Mouse (Mus musculus): Measurements from ENCODE around the gene Prss50. TPM values are rescaled to one million over a fixed set of nuclear protein-coding genes. Genes with fewer than 3 reads are reported as not detected.
A peak's percentile ranks its signal among the peaks of the same experiment; 100 is the strongest.

The Prss50 gene
- polyA plus RNA-seq, 1 experiment from 2014 or later: 0.33 TPM

DNA sequence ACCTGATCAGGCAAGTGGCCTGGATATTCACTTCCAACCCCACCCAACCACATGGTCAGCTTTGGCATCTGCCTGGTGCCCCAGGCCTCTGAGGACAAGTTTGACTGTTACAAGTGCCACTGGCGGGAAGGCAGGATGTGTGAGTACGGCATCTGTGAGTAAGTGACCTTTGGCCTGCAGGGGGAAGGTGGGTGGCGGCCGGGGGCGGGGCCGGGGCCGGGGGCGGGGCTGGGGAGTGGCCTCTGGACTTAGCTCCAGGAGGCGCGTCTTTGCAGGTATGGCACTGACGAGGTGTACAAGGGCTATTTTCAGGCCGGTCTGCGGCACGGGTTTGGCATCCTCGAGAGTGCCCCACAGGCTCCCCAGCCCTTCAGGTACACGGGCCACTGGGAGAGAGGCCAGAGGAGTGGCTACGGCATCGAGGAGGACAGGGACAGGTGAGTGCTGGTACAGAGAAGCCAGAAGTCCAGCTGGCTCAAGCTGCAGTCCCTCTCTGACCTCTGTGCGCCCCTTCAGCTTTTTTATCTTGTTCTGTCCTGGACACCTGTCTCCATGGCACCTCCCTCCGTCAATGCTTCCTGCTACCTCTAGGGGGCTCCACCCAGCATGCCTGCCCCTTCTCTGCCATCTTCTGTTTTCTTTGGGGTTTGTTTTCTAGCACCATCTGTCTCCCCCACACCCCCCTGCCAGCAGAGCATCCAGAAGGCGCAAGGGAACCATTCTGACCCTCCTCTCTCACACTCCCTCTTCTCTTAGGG lies 32.4 kb downstream of the Prss50 start:
- peak; percentile 34 for ATAC-seq (replicated peaks; ENCODE audit: low FRiP score, low read depth)
- peak; percentile 27 for DNase-seq (ENCODE audit: low spot score)
- peak; percentile 51 for TF ChIP-seq CTCF (IDR thresholded peaks at IDR 0.05; ENCODE audit: low read depth)
- H3K4me1 ChIP-seq (replicated peaks; ENCODE audit: insufficient read depth, low read length): no peaks in the 10 kb centered on the region; the same call in 1 of the 2 replicates
- WGBS: 15% methylated on average over 21 of the region's 21 CpGs
- no peaks in the 10 kb centered on the region for H3K27me3 ChIP-seq (ENCODE audit: insufficient read depth, low read length)
- H3K9me3 ChIP-seq (replicated peaks; ENCODE audit: low read length): no peaks in the 10 kb centered on the region
- H3K4me2 ChIP-seq (ENCODE audit: low read length): peak overlapping the region; percentile 27
- no peaks in the 10 kb centered on the region for H3K36me3 ChIP-seq (ENCODE audit: insufficient read depth, low read length)
- no peak overlapping the region for H3K4me3 ChIP-seq (replicated peaks; ENCODE audit: low read depth, low read length)
- H3K9ac ChIP-seq (ENCODE audit: low read depth, low read length): no peak overlapping the region
- H3K27ac ChIP-seq: no peak overlapping the region

DNA sequence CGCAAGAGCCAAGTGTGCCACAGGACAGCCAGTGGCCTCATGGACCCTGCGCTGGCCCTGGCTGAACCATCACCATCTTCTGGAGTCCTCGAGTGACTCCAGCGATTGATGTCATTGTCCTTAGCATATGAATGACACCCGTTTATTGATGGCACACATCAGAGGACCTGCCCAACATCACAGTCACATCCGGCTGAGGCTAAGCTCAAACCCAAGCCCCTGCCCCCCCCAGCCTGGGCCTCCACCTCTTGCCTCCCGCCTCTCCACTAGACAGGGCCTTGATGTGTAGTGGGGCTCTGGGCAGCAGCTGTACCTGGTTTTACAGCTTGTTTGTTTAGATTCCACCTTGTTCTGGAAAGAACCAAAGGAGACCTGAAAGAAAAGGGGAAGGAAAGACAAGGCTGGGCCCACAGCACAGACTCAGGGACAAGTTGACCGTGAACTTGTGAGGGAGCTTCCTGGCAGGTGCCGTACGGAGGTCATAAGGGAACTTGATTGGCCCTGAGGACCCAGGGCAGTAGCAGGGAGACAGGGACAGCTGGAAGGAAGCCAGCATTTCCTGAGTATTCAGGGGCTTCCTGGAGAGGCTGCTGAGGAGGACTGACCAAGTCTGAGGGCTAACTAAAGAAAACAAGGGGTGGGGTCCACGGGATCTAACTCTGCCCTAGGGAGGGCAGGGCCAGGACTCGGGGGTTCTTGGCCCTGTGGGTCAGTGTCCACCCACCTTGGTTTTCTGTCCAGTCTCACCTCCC lies 33.5 kb downstream of the Prss50 start:
- Histone ChIP-seq H3K36me3 (ENCODE audit: insufficient read depth, low read length) (no peaks in the 10 kb centered on the region), H3K9ac (ENCODE audit: low read depth, low read length) (no peak overlapping the region), H3K4me3 (replicated peaks; ENCODE audit: low read depth, low read length) (no peak overlapping the region), H3K27me3 (ENCODE audit: insufficient read depth, low read length) (no peaks in the 10 kb centered on the region), H3K4me2 (ENCODE audit: low read length) (no peak overlapping the region), H3K4me1 (replicated peaks; ENCODE audit: insufficient read depth, low read length) (peaks cover 2% of the 10 kb centered on the region), H3K9me3 (replicated peaks; ENCODE audit: low read length) (no peaks in the 10 kb centered on the region), H3K27ac (no peak overlapping the region)
- DNase-seq (ENCODE audit: low spot score) (peak; percentile 32), ATAC-seq (replicated peaks; ENCODE audit: low FRiP score, low read depth) (no peak)
- TF ChIP-seq CTCF (IDR thresholded peaks at IDR 0.05; ENCODE audit: low read depth): no peak
- WGBS: 65% methylated on average over 12 of the region's 12 CpGs

DNA sequence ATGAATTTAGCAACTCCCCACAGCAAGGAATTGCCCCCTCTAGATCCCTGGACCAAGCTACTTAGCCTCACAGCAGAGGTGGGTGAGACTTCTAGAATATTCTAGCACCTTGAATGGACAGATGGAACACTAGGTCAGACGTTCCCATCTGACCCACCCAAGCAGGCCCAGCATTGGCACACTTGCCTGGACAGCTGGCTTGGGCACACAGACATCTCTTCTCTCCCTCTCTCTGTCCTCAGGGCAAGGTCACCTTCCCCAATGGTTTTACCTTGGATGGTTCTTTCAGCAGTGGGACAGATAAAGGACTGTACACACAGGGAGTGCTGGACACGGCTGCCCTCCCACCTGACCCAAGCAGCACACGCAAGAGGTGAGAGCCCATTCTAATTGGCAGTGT lies 34.8 kb downstream of the Prss50 start:
- ATAC-seq (replicated peaks; ENCODE audit: low FRiP score, low read depth) (no peak), DNase-seq (ENCODE audit: low spot score) (no peak)
- WGBS: 89% methylated on average over 3 of the region's 3 CpGs
- Histone ChIP-seq H3K36me3 (ENCODE audit: insufficient read depth, low read length) (no peaks in the 10 kb centered on the region), H3K4me1 (replicated peaks; ENCODE audit: insufficient read depth, low read length) (peaks cover 6% of the 10 kb centered on the region), H3K27ac (no peak overlapping the region), H3K27me3 (ENCODE audit: insufficient read depth, low read length) (no peaks in the 10 kb centered on the region), H3K9ac (ENCODE audit: low read depth, low read length) (no peak overlapping the region), H3K4me3 (replicated peaks; ENCODE audit: low read depth, low read length) (no peak overlapping the region), H3K9me3 (replicated peaks; ENCODE audit: low read length) (no peaks in the 10 kb centered on the region), H3K4me2 (ENCODE audit: low read length) (no peak overlapping the region)
- TF ChIP-seq CTCF (IDR thresholded peaks at IDR 0.05; ENCODE audit: low read depth): no peak

- Histone ChIP-seq H3K27ac (no peak overlapping the region), H3K9ac (ENCODE audit: low read depth, low read length) (no peak overlapping the region), H3K4me3 (replicated peaks; ENCODE audit: low read depth, low read length) (no peak overlapping the region), H3K36me3 (ENCODE audit: insufficient read depth, low read length) (0 out of 2 replicates have a peak, but pooled peaks cover 3% of the 10 kb centered on the region), H3K4me1 (replicated peaks; ENCODE audit: insufficient read depth, low read length) (peaks cover 6% of the 10 kb centered on the region), H3K4me2 (ENCODE audit: low read length) (no peak overlapping the region), H3K9me3 (replicated peaks; ENCODE audit: low read length) (no peaks in the 10 kb centered on the region), H3K27me3 (ENCODE audit: insufficient read depth, low read length) (no peaks in the 10 kb centered on the region)
- ATAC-seq (replicated peaks; ENCODE audit: low FRiP score, low read depth) (no peak), DNase-seq (ENCODE audit: low spot score) (no peak)
- WGBS: 75% methylated on average over 10 of the region's 10 CpGs
- no peak for TF ChIP-seq CTCF (IDR thresholded peaks at IDR 0.05; ENCODE audit: low read depth)
Observed at GRCm38 (mm10) chr9:110893429-110893828, 35.7 kb downstream of the Prss50 start.

DNA sequence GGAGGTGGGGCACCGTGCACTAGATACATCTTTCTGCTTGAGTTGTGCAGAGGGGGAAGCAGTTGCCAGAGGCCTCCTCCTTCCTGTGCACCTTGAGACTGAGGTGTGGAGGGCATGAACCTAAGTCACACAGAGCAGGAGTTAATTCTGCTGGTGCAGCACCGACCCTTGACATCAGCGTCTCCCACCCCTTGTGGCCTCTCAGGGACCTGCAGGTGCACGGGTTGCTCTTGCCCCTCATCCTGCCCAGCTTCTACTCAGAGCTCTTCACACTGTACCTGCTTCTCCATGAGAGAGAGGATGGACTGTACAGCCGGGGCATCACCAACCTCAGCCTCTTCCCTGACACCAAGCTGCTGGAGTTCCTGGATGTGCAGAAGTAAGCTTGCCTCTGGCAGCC lies 37.7 kb downstream of the Prss50 start:
- 34% methylated on average over 5 of the region's 5 CpGs for WGBS
- Histone ChIP-seq H3K9ac (ENCODE audit: low read depth, low read length) (no peak overlapping the region), H3K4me3 (replicated peaks; ENCODE audit: low read depth, low read length) (no peak overlapping the region), H3K36me3 (ENCODE audit: insufficient read depth, low read length) (0 out of 2 replicates have a peak, but pooled peaks cover 5% of the 10 kb centered on the region), H3K27me3 (ENCODE audit: insufficient read depth, low read length) (no peaks in the 10 kb centered on the region), H3K9me3 (replicated peaks; ENCODE audit: low read length) (no peaks in the 10 kb centered on the region), H3K4me2 (ENCODE audit: low read length) (no peak overlapping the region), H3K4me1 (replicated peaks; ENCODE audit: insufficient read depth, low read length) (peaks cover 6% of the 10 kb centered on the region), H3K27ac (no peak overlapping the region)
- 0 out of 2 replicates have a peak, but pooled peaks have one; percentile 38 for ATAC-seq (replicated peaks; ENCODE audit: low FRiP score, low read depth)
- TF ChIP-seq CTCF (IDR thresholded peaks at IDR 0.05; ENCODE audit: low read depth): peak; percentile 28; the same call in 1 of the 2 replicates
- DNase-seq (ENCODE audit: low spot score): no peak

- WGBS: 17% methylated on average over 7 of the region's 7 CpGs
- DNase-seq (ENCODE audit: low spot score) (peak; percentile 12), ATAC-seq (replicated peaks; ENCODE audit: low FRiP score, low read depth) (peak; percentile 16; the same call in 1 of the 2 replicates)
- Histone ChIP-seq H3K9me3 (replicated peaks; ENCODE audit: low read length) (no peaks in the 10 kb centered on the region), H3K4me1 (replicated peaks; ENCODE audit: insufficient read depth, low read length) (peaks cover 6% of the 10 kb centered on the region), H3K4me3 (replicated peaks; ENCODE audit: low read depth, low read length) (no peak overlapping the region), H3K27ac (no peak overlapping the region), H3K36me3 (ENCODE audit: insufficient read depth, low read length) (0 out of 2 replicates have a peak, but pooled peaks cover 5% of the 10 kb centered on the region), H3K4me2 (ENCODE audit: low read length) (peak overlapping the region; percentile 37), H3K9ac (ENCODE audit: low read depth, low read length) (no peak overlapping the region), H3K27me3 (ENCODE audit: insufficient read depth, low read length) (no peaks in the 10 kb centered on the region)
- TF ChIP-seq CTCF (IDR thresholded peaks at IDR 0.05; ENCODE audit: low read depth): no peak
Observed at GRCm38 (mm10) chr9:110895994-110896393, 38.2 kb downstream of the Prss50 start.

All from kidney, postnatal 0 days (tissue).